Mouse (Mus musculus) CD4-positive naive resting alpha-beta T cell, adult 76 days (primary cell): ENCODE measurements around the gene Arf5. TPM values are rescaled to one million over a fixed set of nuclear protein-coding genes. Genes with fewer than 3 reads are reported as not detected.

Experiments used
- total RNA-seq: library from RNA; stranded (reverse); gene quantifications from one replicate; pipeline ENCODE4 v1.2.4, GENCODE M21; 2023

Gene Arf5
- total RNA-seq: 171 TPM

DNA sequence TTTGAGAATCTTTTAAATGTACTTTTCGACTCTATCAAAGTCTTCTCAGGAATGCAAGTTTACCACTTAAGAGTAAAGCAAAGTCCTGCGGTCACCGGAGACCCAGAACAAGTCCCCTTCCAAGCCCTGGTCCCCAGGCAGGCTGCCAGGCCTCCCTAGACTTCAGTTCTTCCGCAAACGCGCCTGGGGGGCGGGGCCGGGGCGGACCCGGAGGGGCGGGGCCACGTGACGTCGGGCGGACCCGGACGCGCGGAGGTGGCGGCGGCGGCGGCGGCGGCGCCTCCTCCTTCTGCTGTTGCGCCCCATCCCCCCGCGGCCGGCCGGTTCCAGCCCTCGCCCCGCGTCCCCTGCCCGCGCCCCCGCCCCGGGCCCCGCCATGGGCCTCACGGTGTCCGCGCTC is at the start of gene Arf5:
Arf5 (plus strand) TSS at position 248 of the 400 bp plus-strand sequence.

DNA sequence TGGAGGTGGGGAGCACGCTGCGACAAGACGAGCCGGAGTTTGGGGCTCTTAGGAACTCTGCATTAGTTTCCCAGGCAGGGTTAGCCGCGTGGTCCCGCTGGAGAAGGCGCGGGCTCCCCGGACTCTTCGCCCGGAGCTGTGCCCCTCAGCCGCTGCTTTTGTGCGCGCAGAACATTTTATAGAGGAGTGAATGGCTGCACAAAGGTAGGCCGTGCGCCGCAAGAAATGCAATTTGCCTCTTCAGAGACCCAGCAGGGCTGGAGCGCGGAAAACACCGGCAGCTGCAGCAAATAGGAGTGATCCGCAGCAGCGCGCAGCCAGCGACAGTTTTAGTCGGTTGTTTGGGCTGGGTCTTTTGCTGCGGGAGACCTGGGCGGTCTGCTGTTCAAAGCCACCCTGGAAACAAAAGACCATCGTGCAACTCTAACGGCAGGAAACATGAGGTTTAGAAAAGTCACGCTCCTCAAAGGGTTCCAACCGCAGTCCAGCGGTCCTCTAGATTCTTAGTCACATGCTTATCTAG is 25.6 kb upstream of the Arf5 start, which contains the start of gene Zfp800:
Zfp800 (minus strand) TSS at position 325 of the 523 bp plus-strand sequence.

DNA sequence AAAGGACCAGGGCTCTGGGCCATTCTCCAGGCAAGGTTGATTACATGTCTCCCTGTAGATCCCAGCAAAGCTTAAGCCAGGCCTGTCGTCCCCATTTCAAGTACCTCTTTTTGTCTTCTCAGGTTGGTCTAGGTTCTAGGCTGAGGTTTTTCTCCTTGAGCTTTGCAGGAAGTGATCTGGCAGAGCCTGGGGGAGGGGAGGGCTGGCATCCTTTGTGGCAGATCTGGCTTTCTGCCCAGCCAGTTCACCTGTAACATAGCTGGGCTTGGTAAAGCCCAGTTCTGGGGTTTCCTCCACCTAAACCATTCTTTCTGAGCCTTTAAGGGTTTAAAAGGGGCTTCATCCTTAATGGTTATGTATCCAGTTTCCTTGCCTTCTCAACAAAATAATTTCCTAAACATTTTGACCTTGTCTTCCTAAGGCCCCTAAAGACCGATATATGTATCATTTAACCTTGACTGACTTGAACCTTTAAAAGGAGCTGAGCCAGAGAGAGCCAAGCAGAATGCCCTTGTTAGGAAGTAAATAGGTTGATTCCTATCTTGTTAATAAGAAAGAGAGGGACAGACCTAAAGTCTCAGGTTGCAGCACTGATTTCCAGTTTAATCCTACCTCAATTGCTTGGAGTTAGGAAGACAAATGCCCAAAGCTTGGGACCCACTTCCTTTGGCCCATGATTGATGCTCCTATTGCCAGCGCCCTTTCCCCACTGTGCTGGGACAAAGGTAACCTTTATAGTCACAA is 3.9 kb downstream of the Arf5 start, which contains the start of gene Fscn3:
Fscn3 (plus strand) TSS at position 694 of the 744 bp plus-strand sequence.

DNA sequence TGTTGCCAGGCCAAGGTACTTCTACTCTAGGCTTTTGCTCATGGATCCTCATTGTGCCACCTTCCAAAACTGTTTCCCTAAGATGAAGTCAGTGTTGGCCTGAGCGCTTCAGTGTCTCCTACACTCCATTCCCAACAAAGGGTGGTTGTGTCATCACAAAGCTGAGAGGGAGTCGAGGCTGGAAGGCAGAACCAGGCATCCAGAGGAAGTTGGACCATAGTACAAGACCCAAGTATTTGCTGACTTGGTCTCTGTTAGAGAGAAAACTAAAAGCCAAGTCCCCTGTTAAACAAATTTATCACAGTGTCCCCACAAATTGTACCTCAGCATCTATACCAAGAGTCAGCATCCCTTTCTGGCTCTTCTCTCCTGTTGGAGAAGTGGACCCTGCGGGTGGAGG is 4.9 kb downstream of the Arf5 start, which contains the start of gene Gcc1:
Gcc1 (minus strand) TSS at position 101 of the 400 bp plus-strand sequence.

DNA sequence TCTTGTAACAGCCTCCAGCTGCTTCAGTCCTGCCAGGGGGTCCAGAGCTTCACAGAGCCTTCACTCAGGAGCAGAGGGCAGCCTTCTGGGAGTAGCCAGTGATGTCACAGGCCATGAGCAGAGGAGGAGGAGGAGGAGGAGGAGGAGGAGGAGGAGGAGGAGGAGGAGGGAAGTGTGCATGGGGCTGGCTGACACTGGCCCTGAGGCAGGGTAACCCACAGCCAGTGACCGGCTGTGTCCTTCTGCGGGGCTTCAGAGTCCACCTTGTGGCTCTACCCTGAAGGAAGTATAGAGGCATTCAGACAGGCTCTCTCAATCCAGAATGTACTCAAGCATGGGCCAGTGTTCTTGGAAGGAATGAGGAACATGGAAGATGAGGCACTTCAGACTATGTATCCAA is 25.9 kb downstream of the Arf5 start, which contains the start of gene Pax4:
Pax4 (minus strand) TSS at position 101 of the 400 bp plus-strand sequence.

DNA sequence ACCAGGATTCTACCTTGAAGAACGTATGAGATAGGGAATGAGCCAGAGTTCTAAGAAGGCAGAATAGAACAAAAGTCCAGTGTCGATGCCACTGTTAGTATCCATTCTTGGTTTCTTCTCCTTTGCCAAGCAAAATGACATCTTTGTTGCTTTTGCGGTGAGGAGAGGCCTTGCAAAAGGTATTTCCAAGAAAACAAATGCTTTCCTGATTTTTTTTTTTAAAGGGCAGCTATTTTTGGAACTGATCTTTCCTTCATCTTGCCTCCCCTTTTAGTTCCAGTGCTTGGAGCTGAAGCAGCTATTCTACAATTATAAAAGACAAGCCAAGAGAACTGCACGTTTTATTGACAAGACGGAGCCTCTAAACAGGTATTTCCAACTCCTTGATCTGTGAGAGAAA is 51.5 kb downstream of the Arf5 start, which contains the start of gene Snd1:
Snd1 (plus strand) TSS at position 301 of the 400 bp plus-strand sequence.

Other genes starting within 250 kb of the Arf5 start
- 46.1 TPM for gene Zfp800, start 25.6 kb upstream of the Arf5 start, total RNA-seq
- not detected for gene Fscn3, start 4.2 kb downstream of the Arf5 start, total RNA-seq
- gene Gcc1, start 4.8 kb downstream of the Arf5 start, total RNA-seq: 20.1 TPM
- gene Pax4, start 25.8 kb downstream of the Arf5 start, total RNA-seq: not detected
- 113 TPM for gene Snd1, start 51.6 kb downstream of the Arf5 start, total RNA-seq